Comparison of ENCODE assay signal across 9 mouse cellular contexts in the genomic region with DNA sequence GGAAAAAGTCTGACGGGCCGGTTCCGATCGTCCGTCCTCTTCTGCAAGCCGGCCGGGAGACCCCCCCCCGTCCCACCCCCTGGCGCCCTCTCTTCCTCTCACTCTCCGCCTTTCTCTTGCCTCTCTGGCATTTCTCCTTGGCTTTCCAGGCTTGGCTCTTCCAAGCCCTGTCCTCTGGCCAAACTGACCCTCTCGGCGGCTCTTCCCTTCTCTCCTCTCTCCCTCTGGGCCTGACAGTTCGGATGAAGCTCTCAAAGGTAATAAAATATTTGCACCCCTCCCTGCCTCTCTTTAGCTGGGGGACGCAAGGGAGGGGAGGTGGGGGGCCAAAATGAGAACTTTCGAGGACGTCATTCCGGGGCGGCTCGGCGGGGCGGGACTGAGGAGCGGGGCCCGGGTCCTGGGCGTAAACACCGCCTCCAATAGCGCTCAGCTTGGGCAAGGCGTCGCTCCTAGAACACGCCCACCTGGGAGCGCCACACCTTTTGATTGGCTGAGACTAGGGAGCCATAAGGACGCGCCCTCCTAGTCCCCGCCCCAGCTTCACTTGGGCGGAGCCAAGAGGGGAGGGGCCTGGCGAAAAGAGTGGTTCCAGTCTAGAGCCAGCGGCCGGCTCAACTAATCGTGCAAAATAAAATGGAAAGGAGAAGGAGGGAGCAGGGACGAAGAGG. TPM values are rescaled to one million over a fixed set of nuclear protein-coding genes. Genes with fewer than 3 reads are reported as not detected.
DNase-seq lines count a peak whose midpoint lies in the region; ATAC-seq lines count a peak whose summit lies in the region.
"Had no signal": no experiment of that assay in that cellular context is flagged by ENCODE, and none has a peak within 500 bp of the region (broad histone marks: within the 10 kb centered on the region; RNA-seq: fewer than 3 reads in every experiment).

Gene Nkx6-1, minus strand, starts transcription at position 52 of the 671 bp plus-strand sequence.

- H3K36me3 ChIP-seq in limb, embryonic 10.5 days: no peaks in the 10 kb centered on the region

- under 1% methylated on average over 39 of the region's 39 CpGs for WGBS in limb, embryonic 10.5 days

- peaks cover 29% of the 10 kb centered on the region for H3K4me1 ChIP-seq in limb, embryonic 10.5 days

- peak within 1 kb of the TSS; percentile 54 for H3K4me3 ChIP-seq in limb, embryonic 10.5 days

- intact Hi-C loops in heart, postnatal 36 days (cut with DNase I): loop anchor here (5.0 to 10.0 kb wide), 2 partner anchors 300 to 643 kb away; no protein-coding TSS in a partner anchor

- peaks cover 99% of the 10 kb centered on the region for H3K27me3 ChIP-seq in limb, embryonic 10.5 days (ENCODE audit: low read depth, poor library complexity, severe bottlenecking)

- ATAC-seq in activated CD4-positive, CD25-positive, alpha-beta regulatory T cell, adult 4 months: no peak

- H3K27ac ChIP-seq in limb, embryonic 10.5 days: peak within 1 kb of the TSS; percentile 72

- H3K9me3 ChIP-seq in limb, embryonic 10.5 days (replicated peaks): no peaks in the 10 kb centered on the region

- DNase-seq in thymus, postnatal 14 days: peak; percentile 13
- no peak for DNase-seq in thymus, postnatal 25 days
- peak; percentile 39 for DNase-seq in fat pad, adult 2 months (ENCODE audit: extremely low read depth, low read depth, low spot score)
- peak; percentile 34 for DNase-seq in heart, postnatal 36 days
- peak; percentile 92 for DNase-seq in limb, embryonic 10.5 days (ENCODE audit: low spot score)
- peak; percentile 96 for DNase-seq in mesoderm, embryonic 11.5 days (ENCODE audit: low read depth, low spot score)
- DNase-seq in urinary bladder, postnatal 36 days (ENCODE audit: low spot score in 2 of 2): peak; percentile 26 to 63

RNA-seq across cellular contexts. Expression of gene Nkx6-1, which starts in this region (rescaled TPM):
- total RNA-seq in heart, postnatal 36 days (2021): under 1 TPM in 1 of 2 experiments, not detected in 1; 0.11 TPM
- polyA plus RNA-seq in limb, embryonic 10.5 days (2016; fragmentation: Nextera tagmentation; extraction: Ambion mirVana): 0.05 and 0.06 TPM in 2 replicates
- not detected for polyA plus RNA-seq in activated CD4-positive, CD25-positive, alpha-beta regulatory T cell, adult 4 months (2017; shearing (Covaris generic))
- polyA plus RNA-seq: spleen, adult 2 months had no signal

Comparison
In these comparisons a context has a peak if more than half of its experiments do, and no peak if none do; other contexts are left out.
1. Peak in DNase-seq in heart, postnatal 36 days; RNA of the gene not detected or under 1 TPM.
2. Peak in DNase-seq, H3K4me3 ChIP-seq and H3K27ac ChIP-seq in limb, embryonic 10.5 days; RNA of the gene not detected or under 1 TPM.